Mouse (Mus musculus) frontal cortex, postnatal 36 days (tissue): ENCODE data around the gene Fam43a.

Experiments
- DNase-seq, 2 experiments: peaks; one replicate each; pipeline ENCODE4 v3.0.0; 2022; ENCODE audit warnings: low spot score in 2 of 2

Fam43a gene

GRCm38 (mm10) chr16:30599491-30600268, at the start of gene Fam43a:
Gene Fam43a, plus strand, starts transcription at chr16:30599723.
- DNase-seq, result peak; percentile 85 to 86

DNA sequence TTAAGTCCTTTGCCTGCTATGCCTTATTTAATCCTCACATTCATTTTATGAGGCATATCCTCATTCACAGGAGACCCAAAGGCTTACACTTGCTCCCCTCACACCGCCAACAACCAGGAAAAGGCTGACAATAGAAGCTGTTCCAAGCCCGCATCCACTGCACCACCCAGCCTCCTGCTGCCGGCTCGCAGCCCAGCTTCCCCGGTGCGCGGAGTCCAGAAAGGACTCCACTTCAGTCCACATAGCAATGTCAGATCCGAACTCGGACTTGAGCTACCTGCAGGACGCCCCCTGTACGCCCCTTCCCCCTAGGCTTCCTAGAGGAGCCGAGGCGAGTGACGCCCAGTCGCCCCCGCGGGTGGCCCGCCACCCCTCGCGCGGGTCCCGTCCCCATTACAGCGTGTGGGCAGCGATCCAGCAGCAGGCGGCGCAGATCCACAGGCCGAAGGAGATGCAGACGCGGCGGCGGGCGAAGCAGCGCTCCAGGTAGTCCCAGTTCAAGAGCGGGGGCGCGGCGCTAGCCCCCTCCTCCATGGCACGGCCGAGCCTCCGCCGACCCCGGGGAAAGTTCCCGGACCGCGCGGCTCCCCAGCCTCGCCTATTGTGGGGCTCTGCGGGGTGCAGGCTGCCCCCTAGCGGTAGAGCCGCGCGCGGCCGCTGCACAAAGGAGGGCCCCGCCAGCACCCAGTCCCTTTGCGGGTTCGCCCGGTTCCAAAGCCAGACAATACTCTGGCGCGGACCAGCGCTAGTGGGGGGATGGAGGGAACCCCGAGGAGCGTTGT, 49.4 kb upstream of the Fam43a start:
- DNase-seq, result peak; percentile 84 to 88

DNA sequence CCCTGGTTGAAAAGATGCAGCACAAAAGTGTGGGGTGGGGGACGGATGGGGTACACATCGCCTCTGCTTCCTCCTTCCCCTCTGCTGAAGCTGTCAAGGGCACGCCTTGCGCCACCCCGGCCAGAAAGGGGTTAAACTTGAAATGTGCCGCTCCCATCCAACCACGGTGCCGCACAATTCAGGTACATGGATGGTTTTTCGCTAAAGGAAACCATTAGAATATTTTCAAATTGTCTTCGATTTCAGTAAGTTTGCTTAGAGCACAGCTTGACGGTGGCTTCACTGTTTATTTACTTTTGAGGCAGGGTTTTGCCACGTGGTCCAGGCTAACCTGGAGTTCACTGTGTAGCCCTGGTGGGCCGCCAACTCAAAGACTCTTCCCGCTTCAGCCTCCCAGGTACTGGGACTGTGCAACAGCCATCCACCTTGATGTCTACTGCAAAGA, 48.8 kb upstream of the Fam43a start, which contains the start of gene Tmem44:
TSS of gene Tmem44 (minus strand) at position 95 of the 445 bp plus-strand sequence.
- no peak for DNase-seq

GRCm38 (mm10) chr16:30552621-30553338, 46.7 kb upstream of the Fam43a start:
- DNase-seq, result peak; percentile 60 to 71

DNA sequence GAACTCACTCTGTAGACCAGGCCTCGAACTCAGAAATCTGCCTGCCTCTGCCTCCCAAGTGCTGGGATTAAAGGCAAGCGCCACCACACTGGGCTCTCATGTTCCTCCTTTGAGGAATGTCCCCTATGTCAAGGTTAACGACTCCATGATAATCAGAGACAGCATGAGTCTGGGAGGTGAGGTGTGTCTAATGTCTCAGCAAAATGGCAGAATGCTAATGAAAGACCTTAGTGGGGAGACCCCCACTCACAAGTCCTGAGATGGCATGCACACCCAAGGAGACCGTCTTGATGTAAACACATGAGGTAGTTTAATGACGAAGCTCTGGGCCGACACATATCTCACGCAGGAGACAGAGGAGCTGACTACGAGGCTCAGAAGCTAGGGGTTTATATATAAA, 45.4 kb upstream of the Fam43a start:
- DNase-seq, result no peak

DNA sequence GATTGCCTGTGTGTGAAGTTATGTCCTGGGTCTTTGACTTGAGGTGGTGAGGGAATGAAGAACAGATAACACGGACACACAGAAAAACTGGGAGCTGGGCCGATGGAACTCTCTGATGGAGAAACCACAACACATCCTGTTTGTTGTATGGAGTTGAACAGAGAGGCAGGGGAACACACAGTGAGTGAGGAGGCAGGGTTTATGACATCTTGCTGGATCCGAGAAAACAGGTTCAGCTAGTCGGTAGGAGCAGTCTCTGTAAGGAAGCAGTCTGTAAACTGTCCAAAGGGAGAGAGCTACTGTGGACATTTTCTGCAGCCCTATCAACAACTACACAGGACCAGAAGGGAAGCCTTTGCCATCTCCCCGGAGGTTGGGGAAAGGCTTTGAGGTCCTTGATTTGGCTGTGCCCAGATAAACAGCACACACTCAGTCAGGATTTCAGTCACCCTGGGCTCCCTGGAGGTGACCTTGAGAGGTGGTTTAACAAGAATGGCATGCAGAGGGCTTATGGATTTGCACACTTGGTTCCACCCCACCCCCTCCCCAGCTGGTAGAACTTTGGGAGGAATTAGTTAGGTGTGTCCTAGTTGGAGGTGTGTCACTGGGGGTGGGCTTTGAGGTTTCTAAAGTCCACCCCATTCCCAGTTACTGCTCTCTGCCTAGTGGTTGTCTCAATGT, 40.1 kb upstream of the Fam43a start:
- DNase-seq, result no peak

- DNase-seq, result no peak
These were observed 38.9 kb upstream of the Fam43a start for GRCm38 (mm10) chr16:30560601-30561000.

DNA sequence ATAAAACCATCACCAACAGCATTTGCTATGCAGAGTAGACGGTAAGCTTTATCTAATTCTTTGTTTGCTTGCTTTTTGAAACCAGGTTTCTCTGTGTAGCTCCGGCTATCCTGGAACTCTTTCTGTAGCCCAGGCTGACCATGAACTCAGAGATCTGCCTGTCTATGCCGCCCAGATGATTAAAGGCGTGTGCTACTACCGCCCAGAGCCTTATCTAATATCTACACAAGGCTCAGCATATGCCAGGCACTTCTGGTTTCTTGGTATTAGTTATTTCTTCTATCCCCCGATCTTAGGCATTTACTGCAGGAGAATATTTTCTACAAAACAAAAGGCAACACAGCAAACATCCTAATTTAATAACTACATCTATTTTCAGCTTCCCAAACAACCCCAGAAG, 33.9 kb upstream of the Fam43a start:
- DNase-seq, result no peak

DNA sequence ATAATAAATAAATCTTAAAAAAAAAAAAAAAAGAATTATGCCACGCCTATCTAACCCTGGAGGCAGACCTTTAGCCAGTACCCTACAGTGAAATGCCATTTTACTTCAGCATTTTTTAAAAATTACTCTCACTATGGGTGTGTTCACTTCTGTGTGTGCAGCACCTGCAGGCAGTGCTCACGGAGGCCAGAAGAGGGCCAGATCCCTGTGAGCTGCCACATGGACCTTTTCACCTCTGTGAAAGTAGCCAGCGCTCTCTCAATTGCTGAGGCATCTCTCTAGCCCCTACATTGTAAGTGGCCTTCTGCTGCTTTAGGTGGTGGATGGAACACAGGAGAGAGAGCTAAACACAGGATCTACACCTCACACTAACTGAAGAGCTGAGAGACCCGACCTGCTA, 29.4 kb upstream of the Fam43a start:
- no peak for DNase-seq

DNA sequence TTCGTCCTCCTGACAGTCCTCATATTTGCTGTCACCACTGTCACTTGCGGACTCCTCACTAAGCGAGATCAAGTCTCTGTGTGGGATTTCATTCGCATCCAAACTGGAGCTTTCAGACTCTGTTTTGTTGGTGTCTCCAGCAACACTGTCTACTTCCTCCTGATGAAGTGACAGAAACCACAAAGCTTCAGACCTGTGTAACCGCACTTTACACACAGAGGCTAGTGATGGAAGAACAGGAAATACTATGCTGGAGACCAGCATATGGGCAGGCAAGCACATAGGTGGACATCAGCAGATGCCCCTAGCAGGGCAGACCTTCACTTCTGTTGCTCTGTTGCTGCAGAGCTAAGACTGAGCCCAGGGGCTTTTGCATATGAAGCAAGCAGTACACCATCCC, 28.1 kb upstream of the Fam43a start:
- no peak for DNase-seq

DNA sequence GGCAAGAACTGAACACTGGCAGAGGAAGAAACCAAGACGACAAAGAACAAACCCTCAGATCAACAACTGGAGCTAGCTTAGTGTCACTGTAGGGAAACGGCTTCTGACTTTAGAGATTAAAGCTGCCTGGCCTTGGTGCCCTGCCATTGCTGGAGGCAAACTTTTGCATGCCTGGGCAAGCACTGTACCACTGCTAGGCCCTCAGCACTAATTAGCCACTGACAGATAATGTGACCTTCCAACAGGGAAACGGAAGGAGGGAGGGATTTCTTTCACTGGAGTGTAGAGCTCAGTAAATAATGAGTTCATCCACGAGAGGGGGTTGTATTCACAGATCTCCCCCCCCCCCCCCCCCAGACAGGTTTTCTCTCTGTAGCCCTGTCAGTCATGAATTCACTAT, 27.3 kb upstream of the Fam43a start:
- DNase-seq, result no peak

- no peak for DNase-seq
These were observed 23.7 kb upstream of the Fam43a start for GRCm38 (mm10) chr16:30575815-30576214.

DNA sequence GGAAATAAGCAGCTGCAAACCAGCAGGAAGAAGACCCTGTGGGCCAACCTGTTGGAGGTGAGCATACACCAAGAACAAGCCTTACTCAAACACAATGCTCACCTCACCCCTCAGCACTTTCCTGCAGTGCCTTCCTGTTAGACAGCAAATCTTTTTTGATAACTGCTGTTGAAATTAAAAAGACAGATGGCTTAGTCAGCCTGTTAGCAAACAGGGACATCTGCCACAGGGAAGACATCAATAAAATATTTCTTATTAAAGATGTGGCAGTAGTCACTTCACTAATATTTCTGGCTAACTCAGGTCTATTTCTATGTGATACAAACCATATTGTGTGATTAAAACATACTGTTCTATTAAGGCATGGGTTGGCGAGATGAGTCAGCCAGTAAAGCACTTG, 23.1 kb upstream of the Fam43a start:
- DNase-seq, result no peak

DNA sequence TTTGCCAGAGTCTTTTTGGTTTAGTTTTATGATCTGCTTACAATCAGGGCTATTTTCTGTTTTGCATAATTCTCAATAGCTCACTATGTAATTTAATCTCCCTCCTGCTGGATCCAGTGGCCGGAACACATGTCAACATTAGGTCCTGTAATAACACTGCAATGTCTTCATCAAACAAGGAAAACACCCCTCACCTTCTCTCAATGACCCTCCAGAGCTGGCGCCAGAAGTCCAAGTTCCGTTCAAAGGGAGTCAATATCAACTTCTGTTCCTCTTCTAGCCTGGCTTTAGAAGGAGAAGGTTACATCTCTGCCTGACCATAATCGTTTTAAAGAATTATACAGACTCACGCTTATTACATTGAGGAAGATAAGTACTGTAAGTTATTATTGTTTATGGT, 18.8 kb upstream of the Fam43a start:
- no peak for DNase-seq

DNA sequence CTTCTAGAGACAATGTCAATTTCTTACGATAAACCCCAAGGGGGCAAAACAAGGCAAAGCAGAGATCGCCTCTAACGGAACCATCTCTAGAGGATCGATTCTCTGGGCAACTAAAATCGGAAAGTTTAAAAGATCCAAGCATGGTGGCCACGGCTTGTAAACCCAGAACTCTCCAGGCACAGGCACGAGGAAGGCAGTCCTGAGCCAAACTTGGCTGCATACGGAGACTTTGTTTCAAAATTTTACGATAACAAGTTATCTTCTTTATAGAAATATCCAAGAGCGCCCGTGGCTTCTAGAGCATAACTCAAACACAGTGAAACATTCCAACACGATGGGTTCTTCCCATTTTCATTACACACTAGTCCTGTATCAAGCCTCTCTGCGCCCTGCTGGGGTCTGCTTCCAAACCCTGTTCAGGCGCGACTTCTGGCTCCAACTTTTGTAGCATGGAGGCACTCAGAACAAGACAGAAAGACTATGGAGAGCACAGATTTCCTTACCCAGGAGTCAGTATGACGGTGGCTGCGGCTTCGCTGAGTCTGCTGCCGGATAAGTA, 12.5 kb upstream of the Fam43a start:
- DNase-seq, result no peak

DNA sequence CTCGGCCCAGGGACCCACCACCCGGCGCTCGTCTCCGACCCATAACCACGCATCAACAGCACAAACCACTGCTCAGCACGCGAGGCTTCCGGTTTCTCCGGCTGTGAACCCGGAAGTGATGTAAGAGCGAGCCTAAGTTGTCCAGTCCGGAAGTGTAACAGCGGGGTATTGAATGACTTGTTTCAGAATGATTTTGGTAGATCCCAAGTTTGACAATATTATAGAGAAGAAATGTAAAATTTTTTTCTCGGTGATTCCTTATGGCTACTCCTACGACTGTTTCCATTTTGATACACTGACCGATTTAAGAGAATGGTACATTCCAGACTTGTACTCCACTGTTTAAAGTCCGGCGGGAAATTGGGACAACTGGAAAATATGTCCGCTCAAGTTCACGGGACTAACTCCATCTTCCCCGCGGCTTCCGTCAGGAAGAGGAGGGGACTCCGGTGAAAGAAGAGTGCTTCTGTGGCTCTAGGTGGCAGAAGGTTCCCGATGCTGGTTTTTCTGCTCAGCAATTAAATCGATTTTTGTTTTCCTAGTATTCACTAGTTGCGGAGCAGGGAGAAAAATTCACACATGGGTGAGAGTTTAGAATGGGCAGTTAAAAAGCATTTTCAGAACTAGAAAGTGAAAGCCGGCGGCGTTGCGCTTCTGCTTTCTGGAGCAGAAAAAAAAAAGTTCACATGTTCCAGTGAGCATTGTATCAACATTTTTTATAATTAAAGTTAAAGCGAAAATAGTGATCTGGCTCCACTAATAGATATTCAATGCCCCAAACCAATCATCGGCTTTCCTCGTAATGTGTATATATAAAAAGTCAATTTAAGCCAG, 11.8 kb upstream of the Fam43a start, which contains the start of gene Lsg1:
TSS of gene Lsg1 (minus strand) at position 99 of the 834 bp plus-strand sequence.
- peak; percentile 82 to 89 for DNase-seq

DNA sequence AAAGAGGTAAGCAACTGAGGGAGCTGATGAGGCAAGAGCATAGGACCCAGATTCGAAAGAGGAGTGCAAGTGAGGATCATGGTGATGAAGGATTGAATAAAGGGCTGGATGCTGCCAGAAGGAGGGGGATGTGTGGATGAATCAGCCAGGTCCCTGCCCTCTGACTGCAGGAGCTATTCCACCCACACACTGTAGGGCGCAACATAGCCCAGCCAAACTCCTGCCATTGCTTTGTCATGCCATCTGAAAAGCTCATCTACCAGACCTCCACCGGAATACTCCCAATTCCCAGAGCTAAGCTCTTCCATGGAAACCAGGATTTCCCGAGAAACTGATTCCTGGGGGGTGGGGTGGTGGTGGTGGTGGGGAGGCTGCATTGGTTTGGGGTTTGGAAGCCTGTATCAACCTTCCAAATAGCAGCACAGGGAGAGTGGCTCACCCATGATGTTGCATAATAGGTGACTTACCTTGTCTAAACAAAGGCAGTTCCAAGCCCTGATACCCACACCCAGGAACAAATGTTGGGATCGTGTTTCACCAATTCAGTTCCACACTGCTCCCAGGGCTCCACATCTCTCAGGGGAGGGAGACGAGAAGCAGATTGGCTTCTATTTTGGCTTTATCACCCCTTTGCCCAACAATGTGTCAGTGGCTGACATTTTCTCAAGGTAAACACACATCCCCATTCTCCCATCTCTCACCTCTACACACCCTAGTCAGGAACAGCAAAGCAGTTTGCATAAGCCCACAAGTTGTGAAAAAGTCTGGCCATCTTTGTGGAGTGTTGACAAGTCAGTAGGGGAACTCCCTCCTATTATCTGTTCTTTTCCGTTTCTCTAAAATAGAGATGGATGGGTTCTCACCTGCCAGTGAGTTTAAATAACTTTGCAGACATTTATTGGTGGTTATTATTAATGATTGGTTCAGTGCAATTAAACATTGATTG, 9.0 kb upstream of the Fam43a start:
- DNase-seq, result no peak

GRCm38 (mm10) chr16:30591990-30592389, 7.5 kb upstream of the Fam43a start:
- no peak for DNase-seq

DNA sequence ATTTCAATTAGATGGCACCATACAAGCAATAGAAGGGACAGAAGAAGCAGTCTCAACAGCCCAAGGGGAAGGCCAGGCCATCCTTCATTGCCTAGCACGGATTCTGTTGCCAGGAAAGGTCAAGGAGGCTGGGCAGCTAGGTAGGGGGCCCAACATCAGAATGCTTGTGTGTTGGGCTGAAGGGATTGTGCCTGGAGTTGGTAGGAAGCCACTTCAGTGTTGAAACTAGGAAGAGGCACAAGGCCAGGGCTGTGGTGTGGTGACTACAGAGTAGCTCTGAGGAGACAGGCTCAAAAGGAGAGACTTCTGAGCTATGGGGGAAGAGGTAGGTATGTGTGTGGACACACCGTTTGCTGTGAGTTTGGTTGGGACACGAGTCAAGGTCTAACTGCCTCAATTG, 4.2 kb upstream of the Fam43a start:
- no peak for DNase-seq
